Mouse (Mus musculus) hindbrain, embryonic 16.5 days (tissue): ENCODE measurements around the gene Ntrk3. TPM values are rescaled to one million over a fixed set of nuclear protein-coding genes. Genes with fewer than 3 reads are reported as not detected.

Source experiments
- ATAC-seq: fragments of 200-750 bp; cut with Nextera tagmentation; 2 replicates; pipeline ENCODE4 v1.8.0; 2017; ENCODE audit warnings: moderate TSS enrichment, moderate library complexity
- H3K27ac ChIP-seq: fragments of 300-500 bp; sonication (generic); 2 replicates; pipeline ENCODE4 v1.5.1; 2014; ENCODE audit warnings: low read depth, mild to moderate bottlenecking, control low read depth, low read length, moderate library complexity
- H3K27me3 ChIP-seq: fragments of 300-500 bp; sonication (generic); replicated peaks from 2 replicates; pipeline ENCODE4 v1.6.1; 2014; ENCODE audit warnings: low read length; ENCODE audit not compliant: control insufficient read depth, insufficient read depth
- H3K36me3 ChIP-seq: fragments of 300-500 bp; sonication (generic); 2 replicates; pipeline ENCODE4 v1.6.1; 2014; ENCODE audit warnings: mild to moderate bottlenecking, low read length, moderate library complexity, mixed read lengths; ENCODE audit not compliant: control insufficient read depth, insufficient read depth
- H3K4me1 ChIP-seq: fragments of 300-500 bp; sonication (generic); 2 replicates; pipeline ENCODE4 v1.6.1; 2014; ENCODE audit warnings: low read depth, low read length; ENCODE audit not compliant: control insufficient read depth, insufficient read depth
- H3K4me2 ChIP-seq: fragments of 300-500 bp; sonication (generic); 2 replicates; pipeline ENCODE4 v1.6.1; 2014; ENCODE audit warnings: mild to moderate bottlenecking, low read length, control low read depth, moderate library complexity
- H3K4me3 ChIP-seq: fragments of 300-500 bp; sonication (generic); 2 replicates; pipeline ENCODE4 v1.5.1; 2014; ENCODE audit warnings: mild to moderate bottlenecking, low read length, control low read depth, moderate library complexity
- H3K9ac ChIP-seq: fragments of 300-500 bp; sonication (generic); 2 replicates; pipeline ENCODE4 v1.6.1; 2014; ENCODE audit warnings: low read depth, mild to moderate bottlenecking, control low read depth, low read length, moderate library complexity
- H3K9me3 ChIP-seq: fragments of 300-500 bp; sonication (generic); 2 replicates; pipeline ENCODE4 v1.6.1; 2014; ENCODE audit warnings: mild to moderate bottlenecking, low read length, moderate library complexity; ENCODE audit not compliant: control insufficient read depth
- WGBS: fragments of 180-500 bp; shearing (Covaris S2); extraction: QIAGEN DNeasy Blood & Tissue Kit; methylation state at CpG from one replicate; pipeline ENCODE4 v1.1.7; 2014; 5-methylcytosine and 5-hydroxymethylcytosine counted together
- polyA plus RNA-seq: library from polyadenylated mRNA; unstranded; fragments of >200 nt; fragmentation: Nextera tagmentation; extraction: Ambion mirVana; gene quantifications from 2 replicates; pipeline ENCODE4 v1.2.1, GENCODE M21; 2015

The Ntrk3 gene
- polyA plus RNA-seq, 1 experiment from 2014 or later = 23.8 TPM

- H3K4me1 ChIP-seq = no peaks in the 10 kb centered on the region
- H3K4me2 ChIP-seq = no peak overlapping the region
- H3K4me3 ChIP-seq = no peak overlapping the region
- H3K9ac ChIP-seq = no peak overlapping the region
- H3K27me3 ChIP-seq = no peaks in the 10 kb centered on the region
- H3K27ac ChIP-seq = no peak overlapping the region
- no peaks in the 10 kb centered on the region for H3K36me3 ChIP-seq
- H3K9me3 ChIP-seq = no peaks in the 10 kb centered on the region
- 64% methylated on average over 3 of the region's 3 CpGs for WGBS
- ATAC-seq = no peak
These were observed 411.6 kb downstream of the Ntrk3 start for GRCm38 (mm10) chr7:78326185-78326584.

DNA sequence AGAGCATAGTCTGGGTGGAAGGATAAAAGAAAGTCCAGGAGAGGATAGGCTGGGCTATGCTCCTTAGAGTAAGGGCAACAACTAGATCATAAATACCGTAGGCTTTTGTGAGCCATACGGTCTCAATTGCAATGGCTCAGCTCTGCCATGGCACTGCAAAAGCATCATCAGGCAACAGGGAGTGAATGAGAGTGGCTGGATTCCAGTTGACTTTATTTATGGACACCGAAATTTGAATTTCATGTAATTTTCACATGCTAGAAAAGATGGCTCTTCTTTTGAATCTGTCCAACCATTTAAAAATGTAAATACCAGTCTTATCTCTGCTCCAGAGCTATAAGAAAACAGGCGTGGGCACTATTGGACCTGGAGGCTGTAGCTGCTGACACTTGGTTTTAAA, 419.2 kb downstream of the Ntrk3 start:
- Histone ChIP-seq H3K4me1 (no peaks in the 10 kb centered on the region), H3K36me3 (no peaks in the 10 kb centered on the region), H3K9ac (no peak overlapping the region), H3K27ac (no peak overlapping the region), H3K27me3 (no peaks in the 10 kb centered on the region), H3K4me3 (no peak overlapping the region), H3K4me2 (no peak overlapping the region), H3K9me3 (no peaks in the 10 kb centered on the region)
- no peak for ATAC-seq
- WGBS = 93% methylated on average over 4 of the region's 4 CpGs

DNA sequence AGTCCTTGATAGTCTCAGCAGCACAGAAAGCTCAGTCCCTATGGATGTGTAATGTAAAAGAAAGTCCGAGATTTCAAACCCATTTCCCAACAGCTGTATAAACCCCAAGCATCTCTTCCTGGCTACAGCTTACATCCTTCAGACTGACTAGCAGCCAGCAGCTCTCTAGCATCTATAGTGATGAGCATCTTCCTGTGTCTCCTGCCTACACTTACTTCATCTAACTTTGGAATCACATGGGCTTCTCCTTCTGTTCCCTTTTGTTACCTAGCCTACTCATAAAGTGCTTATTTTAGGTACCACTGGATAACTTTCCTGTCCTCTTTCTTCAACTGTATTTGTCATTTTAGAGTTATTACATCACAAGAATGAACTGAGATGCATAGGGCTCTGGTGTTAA, 432.0 kb downstream of the Ntrk3 start:
- H3K4me3 ChIP-seq = no peak overlapping the region
- H3K9me3 ChIP-seq = peaks cover 6% of the 10 kb centered on the region
- H3K4me1 ChIP-seq = no peaks in the 10 kb centered on the region
- no peak overlapping the region for H3K9ac ChIP-seq
- no peak for ATAC-seq
- no peaks in the 10 kb centered on the region for H3K27me3 ChIP-seq
- peaks cover 7% of the 10 kb centered on the region; the same call in 1 of the 2 replicates for H3K36me3 ChIP-seq
- no peak overlapping the region for H3K27ac ChIP-seq
- 90% methylated on average over 1 of the region's 1 CpGs for WGBS
- no peak overlapping the region for H3K4me2 ChIP-seq

GRCm38 (mm10) chr7:78305029-78305428, 432.8 kb downstream of the Ntrk3 start:
- H3K36me3 ChIP-seq = peaks cover 7% of the 10 kb centered on the region; the same call in 1 of the 2 replicates
- no peak for ATAC-seq
- 92% methylated on average over 1 of the region's 1 CpGs for WGBS
- no peak overlapping the region for H3K27ac ChIP-seq
- no peaks in the 10 kb centered on the region for H3K27me3 ChIP-seq
- peaks cover 6% of the 10 kb centered on the region for H3K9me3 ChIP-seq
- H3K4me3 ChIP-seq = no peak overlapping the region
- H3K9ac ChIP-seq = no peak overlapping the region
- H3K4me1 ChIP-seq = no peaks in the 10 kb centered on the region
- H3K4me2 ChIP-seq = no peak overlapping the region

GRCm38 (mm10) chr7:78297290-78297689, 440.5 kb downstream of the Ntrk3 start:
- Histone ChIP-seq H3K36me3 (peaks cover 6% of the 10 kb centered on the region; the same call in 1 of the 2 replicates), H3K4me2 (no peak overlapping the region), H3K9me3 (no peaks in the 10 kb centered on the region), H3K27ac (no peak overlapping the region), H3K4me1 (no peaks in the 10 kb centered on the region), H3K9ac (no peak overlapping the region), H3K27me3 (no peaks in the 10 kb centered on the region), H3K4me3 (no peak overlapping the region)
- ATAC-seq = no peak
- 83% methylated on average over 5 of the region's 5 CpGs for WGBS

GRCm38 (mm10) chr7:78294322-78294721, 443.5 kb downstream of the Ntrk3 start:
- ATAC-seq = no peak
- 53% methylated on average over 3 of the region's 3 CpGs for WGBS
- H3K9ac ChIP-seq = no peak overlapping the region

GRCm38 (mm10) chr7:78290186-78290585, 447.6 kb downstream of the Ntrk3 start:
- ATAC-seq = no peak
- Histone ChIP-seq H3K4me3 (no peak overlapping the region), H3K9me3 (no peaks in the 10 kb centered on the region), H3K9ac (no peak overlapping the region), H3K4me2 (no peak overlapping the region), H3K36me3 (no peaks in the 10 kb centered on the region), H3K27ac (no peak overlapping the region), H3K4me1 (no peaks in the 10 kb centered on the region), H3K27me3 (no peaks in the 10 kb centered on the region)
- WGBS = 69% methylated on average over 2 of the region's 2 CpGs

More at GRCm38 (mm10) chr7:78294322-78294721, 443.5 kb downstream of the Ntrk3 start:
- Histone ChIP-seq H3K27me3 (no peaks in the 10 kb centered on the region), H3K27ac (no peak overlapping the region), H3K4me2 (no peak overlapping the region), H3K36me3 (no peaks in the 10 kb centered on the region), H3K9me3 (no peaks in the 10 kb centered on the region), H3K4me3 (no peak overlapping the region), H3K4me1 (no peaks in the 10 kb centered on the region)

GRCm38 (mm10) chr7:78286516-78287238, 451.1 kb downstream of the Ntrk3 start:
- no peak for ATAC-seq
- Histone ChIP-seq H3K27me3 (no peaks in the 10 kb centered on the region), H3K4me2 (no peak overlapping the region), H3K9ac (no peak overlapping the region), H3K4me1 (no peaks in the 10 kb centered on the region), H3K9me3 (no peaks in the 10 kb centered on the region), H3K36me3 (no peaks in the 10 kb centered on the region), H3K4me3 (no peak overlapping the region), H3K27ac (no peak overlapping the region)
- 95% methylated on average over 2 of the region's 2 CpGs for WGBS

DNA sequence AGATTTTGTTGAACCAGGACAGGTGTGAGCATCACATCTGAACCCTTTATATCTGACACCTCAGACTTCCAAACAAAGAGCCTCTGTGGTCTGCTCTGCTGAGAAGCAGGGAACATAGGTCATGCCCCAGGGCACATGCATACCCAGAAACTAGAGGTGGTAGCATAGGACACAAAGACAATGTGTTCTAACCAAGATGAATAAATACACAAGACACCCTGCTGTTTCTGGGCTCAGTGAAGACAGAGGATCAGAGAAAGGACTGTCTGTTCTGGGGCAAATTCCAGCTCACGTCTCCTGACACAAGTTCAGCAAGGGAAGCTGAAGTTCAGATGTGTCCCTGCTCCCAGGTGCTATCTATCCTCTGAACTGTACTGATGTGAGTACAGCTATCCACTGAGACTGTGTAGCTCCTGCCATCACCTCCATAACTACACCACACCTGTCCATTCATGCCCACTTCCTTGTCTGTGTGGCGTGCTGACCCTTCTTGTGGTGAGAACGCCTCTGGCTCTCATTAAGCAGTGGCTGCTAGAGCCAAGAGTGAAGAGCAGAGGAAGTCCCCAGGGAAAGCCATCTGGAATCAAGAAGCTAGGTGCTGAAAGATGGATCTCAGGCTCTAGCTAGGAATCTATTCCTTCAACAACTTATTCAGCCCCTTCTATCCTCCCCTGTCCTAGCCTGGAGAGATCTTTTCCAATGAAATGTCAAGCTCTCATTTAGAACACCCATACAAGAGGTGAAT, 468.1 kb downstream of the Ntrk3 start:
- Histone ChIP-seq H3K36me3 (no peaks in the 10 kb centered on the region), H3K9me3 (no peaks in the 10 kb centered on the region), H3K4me2 (no peak overlapping the region), H3K27me3 (no peaks in the 10 kb centered on the region), H3K4me1 (no peaks in the 10 kb centered on the region), H3K9ac (no peak overlapping the region), H3K27ac (no peak overlapping the region), H3K4me3 (no peak overlapping the region)
- 0 out of 2 replicates have a peak, but pooled peaks have one; percentile 24 for ATAC-seq
- 75% methylated on average over 3 of the region's 3 CpGs for WGBS
